Mouse (Mus musculus): ENCODE measurements at regions not wholly inside any gene's neighbourhood (a gene's known extent, or its start where the extent isn't known, plus 50 kb on each side); places are given as distances from the start of the nearest gene placed in this dataset.

DNA sequence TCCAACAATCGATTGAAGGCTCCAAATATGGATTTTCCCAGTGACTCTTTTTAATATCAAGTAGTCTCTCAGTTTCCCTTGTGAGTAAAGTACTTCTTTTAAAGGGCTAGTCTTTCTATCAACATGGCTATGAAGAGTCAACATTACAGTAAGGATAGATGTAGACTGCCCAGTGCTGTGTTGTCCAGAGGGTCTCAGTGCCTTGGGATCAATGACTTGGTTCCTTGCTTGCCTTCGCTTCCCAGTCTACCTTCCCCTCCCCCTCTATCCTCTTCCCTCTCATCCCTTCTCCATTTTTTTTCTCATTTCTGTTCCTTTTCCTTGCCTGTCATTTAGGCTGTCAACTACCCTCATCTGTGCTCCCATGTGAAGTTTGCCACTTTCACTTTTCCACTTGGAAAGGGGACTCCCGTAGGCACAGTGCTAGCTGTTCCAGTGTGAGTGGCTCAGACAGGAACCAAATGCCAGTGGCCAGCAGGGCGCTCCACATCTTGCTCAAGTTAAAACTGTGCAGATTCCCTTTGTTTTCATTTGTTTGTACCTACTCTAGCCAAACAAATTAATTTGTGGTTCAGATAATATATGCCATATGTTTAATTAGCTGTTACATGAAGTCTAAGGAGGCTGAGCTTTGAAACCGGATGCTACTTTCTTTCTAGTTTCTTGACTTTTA lies 608.9 kb downstream of the Lmo4 start:
- DNase-seq (ENCODE audit: low read depth, low spot score), result no peak

DNA sequence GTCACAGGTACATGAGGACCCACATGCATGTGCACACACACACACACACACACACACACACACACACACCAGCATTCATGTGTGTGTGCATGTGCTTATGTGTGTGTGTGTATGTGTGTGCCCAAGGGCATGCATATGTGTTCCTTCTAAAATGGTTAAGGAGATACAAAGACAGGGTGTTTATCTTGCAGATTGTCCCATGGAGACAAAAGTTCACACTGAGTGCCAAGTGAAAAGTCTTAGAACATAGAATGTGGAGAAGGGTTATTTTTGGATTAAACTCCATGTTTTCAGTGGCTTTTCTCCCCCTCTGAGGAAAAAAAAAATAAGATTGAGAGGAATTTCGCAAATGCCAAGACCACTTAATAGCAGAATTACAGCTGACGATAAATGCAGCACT lies 609.9 kb downstream of the Lmo4 start:
- DNase-seq (ENCODE audit: low read depth, low spot score), result no peak

DNA sequence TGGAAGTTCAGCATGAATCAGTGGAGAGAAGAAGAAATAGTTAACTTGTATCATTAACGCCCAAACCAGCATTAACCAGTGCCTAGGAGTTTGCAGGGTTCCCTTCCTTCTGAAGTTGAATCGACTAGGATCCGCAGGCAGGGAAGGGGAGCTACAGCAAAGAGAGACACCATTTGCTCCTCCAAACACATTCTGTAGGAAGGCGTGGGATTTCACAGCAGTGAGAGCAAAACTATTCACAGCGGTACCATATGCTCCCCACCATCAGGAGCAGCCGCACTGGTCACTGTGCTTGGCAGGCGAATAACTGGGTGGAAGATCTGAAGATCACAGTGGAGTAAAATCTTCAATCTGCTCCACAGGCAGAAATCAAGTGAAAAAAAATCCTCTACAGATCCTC lies 610.3 kb downstream of the Lmo4 start:
- no peak for DNase-seq (ENCODE audit: low read depth, low spot score)

DNA sequence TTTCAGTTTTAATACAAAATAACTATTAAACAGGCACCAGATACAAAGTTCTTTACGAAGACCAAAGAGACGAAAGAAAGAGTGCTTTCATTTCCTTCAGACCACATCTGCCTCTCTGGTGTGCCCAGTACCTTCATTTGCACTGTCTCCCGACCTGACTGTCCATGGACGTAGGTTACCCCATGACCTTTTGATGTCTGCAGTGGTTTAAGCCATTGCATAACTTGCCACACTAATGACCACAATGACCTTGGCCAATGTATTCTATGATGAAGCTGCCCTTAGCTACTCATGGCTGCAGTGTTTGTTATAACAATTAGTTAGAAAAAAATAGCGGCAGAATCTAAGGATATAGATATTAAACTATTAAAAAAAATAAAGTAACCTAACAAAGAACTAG lies 618.4 kb downstream of the Lmo4 start:
- DNase-seq (ENCODE audit: low read depth, low spot score), result no peak

DNA sequence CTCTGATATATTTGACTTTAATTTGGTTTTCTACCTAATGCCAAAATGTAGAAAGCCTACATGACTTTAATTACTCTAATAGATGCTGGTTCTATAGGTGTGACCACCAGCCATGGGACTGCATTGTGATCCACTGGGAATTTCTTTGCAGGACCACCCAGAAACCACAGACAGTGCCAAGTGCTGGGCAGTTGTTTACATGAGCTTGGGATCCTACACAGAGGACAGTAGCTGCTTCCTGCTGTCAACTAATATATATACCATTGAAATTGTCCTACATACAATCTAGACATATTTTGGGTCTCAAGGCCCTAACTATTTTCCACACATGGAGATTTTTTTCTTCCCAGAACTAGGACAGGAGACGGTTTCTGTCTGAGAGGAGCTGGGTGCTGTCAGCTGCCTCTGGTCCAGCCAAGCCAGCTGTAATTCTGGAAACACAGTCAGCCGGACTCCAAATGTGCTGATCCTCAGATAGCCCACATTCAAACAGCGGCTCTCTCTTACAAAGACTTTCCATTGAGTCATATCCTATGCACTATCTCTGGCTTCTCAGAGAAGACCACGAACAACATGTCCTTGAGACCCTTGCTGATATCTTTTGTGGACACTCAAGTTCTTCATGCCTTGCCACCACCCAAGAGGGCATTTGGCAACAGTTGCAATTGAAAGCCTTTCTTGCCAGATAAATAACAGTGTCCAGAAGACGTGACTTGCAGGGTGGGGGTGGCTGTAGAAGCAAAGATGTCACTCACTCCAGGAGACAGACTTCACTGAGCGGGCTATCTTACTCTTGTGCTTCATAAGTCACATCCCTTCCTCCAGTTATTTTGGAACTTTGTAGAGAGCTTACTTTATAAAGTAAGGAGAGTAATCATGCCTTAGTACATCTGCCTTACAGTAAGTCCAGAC lies 620.1 kb downstream of the Lmo4 start:
- no peak for DNase-seq (ENCODE audit: low read depth, low spot score)

DNA sequence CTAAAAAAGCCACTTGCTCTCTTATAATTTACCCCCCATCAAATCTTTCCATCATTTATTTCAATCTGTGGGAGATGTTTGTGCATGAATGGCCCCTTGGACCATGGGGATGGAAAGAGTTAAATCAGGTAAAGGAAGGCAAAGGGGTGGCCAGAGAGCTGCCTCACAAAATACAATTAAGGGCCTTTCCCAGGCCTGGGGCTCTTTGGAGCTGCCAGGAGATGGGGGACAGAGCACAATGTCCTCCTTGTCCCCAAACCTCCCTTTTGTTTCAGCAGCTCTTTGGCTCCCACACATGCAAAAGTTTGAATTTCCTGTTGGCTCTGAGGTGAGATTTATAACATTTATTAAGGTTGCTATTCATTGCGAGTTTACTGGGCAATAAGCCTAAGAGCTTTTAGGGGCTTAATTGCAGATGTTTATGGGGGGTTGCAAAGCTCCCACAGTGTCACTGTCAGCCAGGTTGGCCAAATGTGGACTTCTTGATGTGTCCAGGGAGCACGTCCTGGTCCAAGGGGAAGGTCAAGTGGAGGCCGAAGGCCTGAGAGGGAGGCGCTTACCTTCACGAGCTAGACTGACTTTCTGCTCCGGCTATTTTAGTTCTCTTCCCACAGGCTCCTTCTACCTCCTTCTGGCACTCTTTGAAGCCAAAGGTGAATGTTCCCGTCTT lies 628.5 kb downstream of the Lmo4 start:
- DNase-seq (ENCODE audit: low read depth, low spot score), result no peak

DNA sequence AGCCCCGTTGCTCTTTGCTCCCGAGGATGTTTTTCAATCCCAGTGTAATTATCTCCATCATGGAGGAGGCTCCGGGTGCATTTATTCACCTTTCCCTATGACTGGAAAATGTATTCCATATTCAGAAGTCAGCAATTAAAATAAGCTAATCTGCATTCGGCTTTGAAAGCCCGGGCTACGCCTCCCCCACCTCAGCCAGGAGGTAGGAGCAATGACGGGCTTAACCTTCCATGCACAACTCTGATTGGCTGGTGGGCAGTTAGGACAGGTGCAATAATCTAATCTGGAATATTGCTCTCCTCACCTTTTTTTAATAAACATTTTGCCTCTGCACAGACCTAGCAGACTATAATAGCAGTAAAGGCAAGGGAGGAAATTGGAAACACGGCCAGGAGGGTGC lies 629.3 kb downstream of the Lmo4 start:
- no peak for DNase-seq (ENCODE audit: low read depth, low spot score)

DNA sequence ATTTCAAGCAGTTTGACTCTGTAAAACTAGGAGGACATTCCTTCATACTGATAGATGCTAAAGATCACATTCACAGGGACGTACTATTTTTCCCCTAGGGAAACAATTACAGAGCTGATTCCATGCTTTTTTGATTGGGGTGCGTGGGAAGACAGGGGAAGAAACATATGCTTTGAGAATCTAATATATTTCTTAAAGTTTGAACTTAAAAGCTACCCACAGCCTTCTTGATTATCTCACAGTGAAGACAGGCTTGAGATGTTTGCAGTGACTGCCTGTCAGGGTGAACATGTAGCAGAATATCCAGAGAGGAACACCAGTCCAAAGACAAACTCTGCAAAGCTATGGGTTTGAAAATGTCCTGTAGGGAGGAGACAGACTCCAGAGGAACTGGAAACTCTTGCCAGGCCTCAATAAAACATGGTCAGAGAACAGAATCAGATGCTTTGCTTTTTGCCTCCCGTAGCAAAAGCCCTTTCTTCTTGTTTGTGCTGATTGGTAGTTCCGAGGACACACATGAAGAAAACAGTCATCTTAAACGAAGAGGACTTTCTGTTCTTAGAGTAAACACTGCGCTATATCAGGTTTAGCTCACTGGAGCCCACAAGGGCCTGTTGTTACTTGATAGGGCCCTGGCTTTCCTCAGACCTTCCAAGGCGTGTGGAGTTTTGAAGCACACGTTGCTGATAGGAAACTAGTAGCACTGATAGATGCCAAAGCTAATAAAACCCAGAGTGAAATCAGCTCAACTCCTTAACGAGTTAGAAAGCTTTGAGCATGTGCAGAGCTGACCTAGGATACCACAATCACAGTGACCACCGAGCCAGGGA lies 630.8 kb downstream of the Lmo4 start:
- no peak for DNase-seq (ENCODE audit: low read depth, low spot score)

DNA sequence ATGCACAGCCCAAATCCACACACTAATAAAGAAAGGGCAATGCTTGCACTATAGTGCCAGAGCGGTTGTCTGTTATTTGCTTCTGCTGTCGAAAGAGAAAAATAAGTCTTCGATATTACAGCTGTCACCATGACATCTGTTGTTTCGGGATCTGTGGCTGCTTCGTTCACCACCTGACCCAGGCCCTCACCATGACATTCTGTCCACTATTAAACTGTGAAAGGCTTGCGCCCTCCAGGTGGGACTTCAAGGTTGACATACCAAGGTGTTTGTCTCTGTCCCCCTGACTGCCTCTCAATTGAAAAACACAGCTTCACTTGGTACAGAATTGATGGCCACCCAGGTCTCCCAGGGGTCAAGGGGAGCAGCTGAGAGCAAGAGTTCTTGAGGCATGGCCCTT lies 635.1 kb downstream of the Lmo4 start:
- no peak for DNase-seq (ENCODE audit: low read depth, low spot score)

DNA sequence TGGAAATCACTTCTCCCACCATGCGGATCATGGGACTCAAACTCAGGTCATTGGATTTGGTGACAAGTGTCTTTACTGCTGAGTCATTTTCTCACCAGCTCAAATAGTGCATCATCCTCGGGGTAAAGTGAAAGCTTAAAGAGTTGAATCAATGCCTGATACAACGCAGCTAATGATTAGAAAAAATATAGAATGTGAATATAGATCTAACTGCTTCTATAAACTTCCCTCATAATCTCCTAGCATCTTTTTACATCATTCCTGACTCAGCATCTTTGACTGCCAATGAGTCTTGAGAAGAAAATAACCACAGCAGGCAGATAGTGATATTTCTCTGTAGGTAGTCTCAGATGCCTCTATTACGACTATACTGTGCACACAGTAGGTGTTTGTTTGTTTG lies 640.0 kb downstream of the Lmo4 start:
- DNase-seq (ENCODE audit: low read depth, low spot score), result no peak

DNA sequence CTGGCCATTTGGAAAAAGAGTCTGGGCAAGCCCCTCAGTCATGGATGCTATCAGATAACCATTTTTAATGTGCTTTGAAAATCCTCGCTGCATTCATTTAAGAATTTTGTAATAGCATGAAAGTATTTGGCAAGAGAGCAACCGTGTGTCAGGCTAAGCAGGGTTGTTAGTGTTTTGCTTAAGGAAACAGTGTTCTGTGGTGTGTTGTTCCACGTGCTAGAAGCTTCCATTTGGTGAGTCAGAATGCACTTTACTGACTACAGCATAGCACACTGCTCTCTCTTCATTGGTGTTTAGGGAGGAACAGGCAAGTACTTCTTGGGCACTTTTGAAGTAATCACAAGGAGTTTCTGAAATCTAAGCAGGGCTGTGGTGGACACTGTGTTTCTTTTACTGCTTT lies 661.0 kb upstream of the Pkn2 start:
- no peak for DNase-seq (ENCODE audit: low read depth, low spot score)

DNA sequence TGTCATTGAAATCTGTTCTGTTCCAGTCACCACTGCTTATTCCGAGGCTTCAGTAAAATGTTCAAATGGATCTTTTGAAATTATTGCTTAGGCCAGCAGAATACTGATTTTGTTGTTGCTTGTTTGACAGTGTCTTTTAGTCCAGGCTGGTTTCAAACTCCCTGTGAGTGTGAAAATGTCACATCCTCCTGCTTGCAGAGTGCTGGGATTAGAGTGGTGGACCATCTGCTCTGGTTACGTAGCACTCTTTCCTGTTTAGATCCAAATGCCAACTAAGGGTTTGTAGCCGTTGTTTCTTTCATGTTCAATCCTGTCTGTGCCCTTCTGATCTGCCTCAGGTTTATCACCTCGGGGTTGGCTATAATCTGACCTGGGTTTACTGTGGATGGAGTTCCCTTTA lies 646.2 kb upstream of the Pkn2 start:
- no peak for DNase-seq (ENCODE audit: low read depth, low spot score)

DNA sequence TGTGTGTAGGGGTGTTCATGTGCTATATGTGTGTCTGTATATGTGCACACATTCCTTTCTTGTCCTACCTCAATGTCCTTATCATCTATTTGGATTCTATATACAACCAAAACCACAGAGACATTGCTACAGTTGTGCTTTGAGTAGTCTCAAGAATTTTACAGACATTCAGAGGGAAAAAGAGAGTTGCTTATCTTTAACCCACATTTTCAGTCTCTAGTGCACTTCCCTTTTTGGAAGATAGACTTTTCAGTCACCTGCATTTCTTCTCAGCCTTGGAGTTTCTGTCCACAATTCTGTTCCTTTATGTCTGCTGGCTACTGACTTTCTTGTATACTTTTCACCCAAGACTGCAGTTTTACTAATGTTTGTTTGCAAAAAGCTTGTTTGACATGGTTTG lies 645.5 kb upstream of the Pkn2 start:
- no peak for DNase-seq (ENCODE audit: low read depth, low spot score)

DNA sequence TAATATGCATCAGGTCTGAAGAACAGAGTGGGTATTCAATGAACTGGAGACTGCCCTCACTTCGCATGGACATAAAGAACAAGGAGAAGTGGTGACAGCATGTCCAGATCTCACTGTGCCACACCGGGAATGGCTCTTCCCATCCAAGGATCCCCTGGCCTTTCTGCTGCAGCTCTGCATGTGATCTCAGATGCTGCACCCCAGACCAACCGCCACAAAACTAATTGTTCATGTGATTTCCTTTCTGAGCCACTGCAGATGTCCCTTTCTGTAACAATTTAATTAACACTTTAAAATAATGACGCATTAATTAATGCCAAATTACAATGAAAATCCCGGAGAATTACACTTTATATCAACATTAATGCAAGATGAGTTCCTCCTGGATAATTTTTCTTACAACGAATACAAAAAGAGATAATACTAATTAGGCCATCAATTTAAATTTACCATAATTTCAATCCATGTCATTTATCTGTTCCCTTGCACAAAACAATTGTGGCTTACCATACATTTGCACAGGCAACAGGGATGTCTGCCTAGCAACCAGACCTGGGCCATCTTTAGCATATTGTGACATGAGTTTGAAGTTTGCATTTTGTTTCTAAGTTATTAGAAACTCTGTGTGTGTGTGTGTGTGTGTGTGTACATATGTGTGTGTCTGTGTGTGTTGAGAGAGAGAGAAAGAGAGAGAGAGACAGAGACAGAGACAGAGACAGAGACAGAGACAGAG lies 630.9 kb upstream of the Pkn2 start:
- no peak for DNase-seq (ENCODE audit: low read depth, low spot score)

DNA sequence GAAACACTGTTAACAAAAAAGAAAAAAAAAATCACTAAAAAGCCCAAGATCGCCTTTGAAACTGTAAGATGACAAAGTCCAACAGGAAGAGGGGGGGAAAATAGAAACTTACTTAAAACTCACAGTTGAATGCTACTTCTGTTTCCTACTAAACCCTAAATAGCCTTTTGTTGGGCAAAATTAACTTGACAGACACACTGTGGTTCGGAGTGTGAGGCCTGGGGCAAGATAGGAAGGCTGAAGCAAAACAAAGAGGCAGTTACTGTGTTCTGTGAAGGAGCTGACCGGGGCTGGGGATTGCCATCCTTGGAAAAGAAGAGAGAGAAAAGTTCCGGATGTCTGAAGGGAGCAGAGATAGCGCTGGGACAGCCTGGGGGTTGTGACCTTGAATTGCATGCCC lies 627.7 kb upstream of the Pkn2 start:
- DNase-seq (ENCODE audit: low read depth, low spot score), result no peak

DNA sequence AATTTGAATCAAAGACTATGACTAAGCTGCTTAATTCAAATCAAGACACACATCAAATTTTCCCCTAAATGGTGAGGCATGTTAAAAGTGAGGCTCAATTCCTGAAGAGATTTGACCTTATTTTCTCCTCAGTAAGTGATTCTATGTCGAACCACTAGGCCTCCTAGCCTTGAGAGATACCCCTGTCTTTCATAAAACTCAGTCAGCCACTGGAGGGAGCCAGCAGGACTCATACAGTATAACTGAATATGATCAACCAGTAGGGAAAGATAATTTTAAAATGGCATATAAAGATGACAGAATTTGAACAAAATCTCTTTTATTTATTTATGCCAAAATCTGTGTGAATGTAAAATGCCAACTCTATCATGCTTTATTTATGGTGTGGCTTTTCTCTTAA lies 626.5 kb upstream of the Pkn2 start:
- DNase-seq (ENCODE audit: low read depth, low spot score), result no peak

DNA sequence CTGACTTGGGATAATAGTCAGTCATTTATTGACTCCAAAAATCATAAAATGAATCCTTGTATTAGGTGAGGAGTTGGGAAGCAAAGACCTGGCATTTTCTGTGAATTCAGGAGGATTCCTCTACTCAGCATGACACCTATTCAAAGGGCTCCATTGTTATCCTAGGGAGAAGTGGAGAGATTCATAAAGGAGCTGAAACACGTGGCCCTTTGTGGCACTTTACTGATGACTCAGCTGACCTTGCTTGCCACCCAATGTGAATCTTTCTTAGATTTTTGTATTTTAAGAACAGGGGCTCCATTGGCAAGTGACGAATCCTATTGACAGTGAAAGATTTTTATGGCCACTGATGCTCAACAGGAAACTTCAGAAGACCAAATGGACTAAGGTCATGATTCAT lies 619.2 kb upstream of the Pkn2 start:
- no peak for DNase-seq (ENCODE audit: low read depth, low spot score)

DNA sequence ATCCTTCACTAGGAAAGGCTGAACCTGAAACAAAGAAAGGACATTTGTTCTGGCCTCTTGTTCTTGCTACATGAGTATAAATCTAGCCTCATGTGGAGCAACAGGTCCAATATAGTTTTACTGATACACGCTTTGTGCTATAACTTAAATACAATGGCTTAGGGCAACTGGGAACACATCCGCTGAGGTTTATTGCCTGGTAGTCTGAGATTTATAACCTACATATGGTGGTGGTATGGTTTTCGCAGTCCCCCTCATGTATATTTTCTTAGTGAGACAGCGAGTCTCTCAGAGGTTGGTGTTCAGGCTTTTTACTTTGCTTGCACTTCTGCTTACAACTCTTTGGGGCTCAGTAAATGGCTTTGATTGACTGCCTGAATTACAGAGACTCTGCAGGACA lies 613.6 kb upstream of the Pkn2 start:
- DNase-seq (ENCODE audit: low read depth, low spot score), result peak; percentile 27

DNA sequence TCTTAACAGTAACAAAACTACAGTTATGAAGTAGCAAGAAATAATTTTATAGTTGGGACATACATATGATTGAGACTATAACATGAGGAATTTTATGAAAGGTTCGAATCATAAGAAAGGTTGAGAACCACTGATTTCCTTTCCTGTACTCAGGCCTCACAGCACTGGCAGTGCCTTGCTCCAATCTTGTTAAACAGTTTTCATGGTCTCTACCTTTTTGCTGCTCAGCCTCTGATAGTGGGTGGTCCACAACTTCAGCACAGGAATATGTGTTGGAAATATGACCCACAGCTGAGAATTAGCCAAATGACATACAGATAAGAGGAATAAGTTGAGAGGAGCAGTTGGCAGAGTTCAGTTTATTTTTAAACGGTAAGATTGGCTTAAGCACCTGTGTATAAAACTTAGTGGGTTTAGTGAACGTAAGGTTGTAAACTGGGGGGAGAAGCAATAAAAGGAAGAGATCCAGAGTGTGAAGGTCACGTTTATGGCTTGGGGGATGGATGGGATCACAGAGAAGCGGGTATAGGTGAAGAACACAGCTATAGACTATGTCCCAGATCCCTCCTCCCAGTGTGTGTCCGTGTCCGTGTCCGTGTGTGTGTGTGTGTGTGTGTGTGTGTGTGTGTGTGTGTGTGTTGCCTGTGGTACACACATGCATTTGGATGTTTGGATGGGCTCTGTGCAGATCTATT lies 596.3 kb upstream of the Pkn2 start:
- DNase-seq (ENCODE audit: low read depth, low spot score), result no peak

DNA sequence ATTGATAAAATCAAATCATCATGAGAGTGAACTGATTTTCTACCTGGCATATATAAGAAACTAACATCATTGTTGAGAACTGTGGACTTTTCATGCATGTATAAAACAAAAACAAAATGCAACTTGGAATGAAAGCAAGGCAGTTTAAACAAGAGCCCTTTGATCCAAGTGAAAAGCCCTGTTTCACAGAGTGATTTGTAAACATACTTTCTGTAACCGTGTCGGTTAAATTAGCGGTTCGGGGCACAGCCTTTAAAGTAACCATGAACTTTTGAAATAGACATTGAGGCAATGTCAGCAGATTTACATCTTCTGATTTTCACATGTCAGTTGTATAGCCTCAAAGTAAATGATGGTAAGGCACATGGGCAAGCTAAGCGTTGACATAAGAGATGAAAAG lies 593.7 kb upstream of the Pkn2 start:
- DNase-seq (ENCODE audit: low read depth, low spot score), result peak; percentile 23
